Mouse (Mus musculus) MEL (cell line): ENCODE data around the gene Als2.

Source experiments
- CTCF ChIP-seq, 3 experiments: IDR thresholded peaks in 2 of 3; conservative IDR thresholded peaks in 1 of 3; 2 replicates each; pipeline ENCODE4 v1.5.1; 2011 to 2012; ENCODE audit warnings: low read length in 3 of 3, low read depth in 2 of 3, mild to moderate bottlenecking in 2 of 3, improper control_type of control experiment in 1 of 3, inconsistent platforms in 1 of 3, mixed read lengths in 1 of 3, moderate library complexity in 1 of 3; ENCODE audit not compliant: control insufficient read depth in 1 of 3, insufficient read depth in 1 of 3, poor library complexity in 1 of 3, severe bottlenecking in 1 of 3
- RAD21 ChIP-seq: IDR thresholded peaks from 2 replicates; pipeline ENCODE4 v1.6.1; 2011; ENCODE audit warnings: mild to moderate bottlenecking, low read depth, low read length, improper control_type of control experiment
- SIN3A ChIP-seq: IDR thresholded peaks from 2 replicates; pipeline ENCODE4 v1.6.1; 2012; ENCODE audit warnings: low read length, improper control_type of control experiment, inconsistent platforms
- TAL1 ChIP-seq: IDR thresholded peaks from 2 replicates; pipeline ENCODE4 v1.6.1; 2012; ENCODE audit warnings: mild to moderate bottlenecking, inconsistent platforms, low read length, moderate library complexity, mixed read lengths
- TBP ChIP-seq: IDR thresholded peaks from 2 replicates; pipeline ENCODE4 v1.8.0; 2011; ENCODE audit warnings: low read depth, low read length, improper control_type of control experiment

DNA sequence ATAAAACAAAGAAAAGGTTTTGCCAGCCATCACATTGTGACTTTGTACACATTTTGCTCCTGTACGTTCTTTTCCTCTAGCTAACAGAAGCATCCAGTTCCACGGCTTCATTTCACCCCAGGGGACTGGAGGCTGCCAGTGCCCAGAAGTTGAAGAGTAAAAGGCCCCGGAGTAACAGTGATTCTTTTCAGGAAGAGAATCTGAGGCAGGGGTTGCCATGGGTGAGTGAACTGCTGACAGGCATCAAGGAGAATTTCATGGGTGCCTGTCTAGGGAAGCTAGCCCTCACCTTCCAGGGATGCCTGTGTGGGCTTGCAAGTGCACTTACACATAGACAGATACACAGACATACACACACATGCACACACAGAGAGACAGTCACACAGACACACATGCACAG lies 20.7 kb upstream of the Als2 start:
- TF ChIP-seq CTCF (IDR thresholded peaks at IDR 0.05 in 2 of 3, conservative IDR thresholded peaks at IDR 0.05 in 1 of 3; ENCODE audit: control insufficient read depth in 1 of 3, insufficient read depth in 1 of 3, low read depth in 2 of 3, low read length in 3 of 3, poor library complexity in 1 of 3, severe bottlenecking in 1 of 3) (no peak), RAD21 (no peak), TAL1 (no peak), SIN3A (no peak), TBP (no peak)
